In the genomic region with DNA sequence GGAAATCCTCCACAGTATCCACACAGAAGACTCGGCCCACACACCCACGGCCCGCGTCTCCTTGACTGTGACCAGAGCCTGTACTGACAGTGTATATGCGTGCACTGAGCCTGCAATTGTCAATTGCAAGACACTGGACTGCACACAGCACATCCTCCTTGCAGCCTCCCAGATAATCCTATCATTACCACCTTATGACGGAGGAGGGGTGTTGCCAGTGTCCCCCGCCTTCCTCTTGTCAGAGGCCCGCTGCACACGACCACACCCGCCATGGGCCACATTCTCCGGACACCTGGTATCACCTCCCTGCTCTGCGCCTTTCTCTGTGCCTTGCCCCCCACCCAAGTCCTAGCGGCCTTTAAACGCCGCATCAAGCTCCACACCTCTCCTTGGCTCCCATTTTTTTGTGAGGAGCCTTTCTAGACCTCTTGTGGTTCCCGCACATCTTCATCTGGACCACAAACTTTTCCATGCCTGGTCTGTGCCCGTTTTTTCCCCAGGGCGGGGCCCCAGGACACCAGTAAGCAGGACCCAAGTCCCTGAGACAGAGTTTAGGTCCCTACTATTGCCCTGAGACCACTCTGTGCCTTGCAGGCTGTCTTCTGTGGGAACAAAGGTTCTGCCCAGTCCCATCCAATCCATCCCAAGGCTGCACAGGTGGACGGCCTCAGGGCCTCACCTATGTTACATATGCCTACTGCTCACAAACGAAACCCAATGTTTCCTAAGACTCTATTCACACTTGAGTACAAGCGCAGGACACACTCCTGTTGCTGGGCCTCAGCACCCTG, we compare ENCODE assay signal across 11 mouse cellular contexts. TPM values are rescaled to one million over a fixed set of nuclear protein-coding genes. Genes with fewer than 3 reads are reported as not detected.
DNase-seq lines count a peak whose midpoint lies in the region; ATAC-seq and TF ChIP-seq lines count a peak whose summit lies in the region.
"Had no signal": no experiment of that assay in that cellular context is flagged by ENCODE, and none has a peak within 500 bp of the region (broad histone marks: within the 10 kb centered on the region; RNA-seq: fewer than 3 reads in every experiment).

No protein-coding gene starts in this region.

- no peak overlapping the region for H3K4me3 ChIP-seq in gastrocnemius, adult 2 months
- no peak overlapping the region for H3K4me3 ChIP-seq in MEL (ENCODE audit: control insufficient read depth in 1 of 2, insufficient read depth in 1 of 2, low read depth in 2 of 2, low read length in 2 of 2)
- H3K4me3 ChIP-seq in forebrain, postnatal 0 days (ENCODE audit: low read depth, low read length): no peak overlapping the region
- H3K4me3 ChIP-seq in liver, embryonic 15.5 days (replicated peaks): peak overlapping the region; percentile 70

- no peak for ATAC-seq in forebrain, postnatal 0 days
- ATAC-seq in liver, embryonic 15.5 days (ENCODE audit: insufficient read depth): peak; percentile 73

- WGBS in forebrain, postnatal 0 days: 88% methylated on average over 21 of the region's 21 CpGs
- WGBS in liver, embryonic 15.5 days (ENCODE audit: insufficient replicate concordance): 34% methylated on average over 21 of the region's 21 CpGs

- H3K4me2 ChIP-seq in forebrain, postnatal 0 days (ENCODE audit: low read depth): 0 out of 2 replicates have a peak overlapping the region, but pooled peaks have one; percentile 57
- H3K4me2 ChIP-seq in liver, embryonic 15.5 days: peak overlapping the region; percentile 97

- TF ChIP-seq RAD21 in MEL (IDR thresholded peaks at IDR 0.05; ENCODE audit: low read depth, low read length): no peak

- H3K4me1 ChIP-seq in MEL (ENCODE audit: control insufficient read depth in 1 of 2, insufficient read depth in 2 of 2, low read length in 2 of 2): peaks cover 3 to 30% of the 10 kb centered on the region in 2 experiments; a peak in 3 of 4 replicates
- peaks cover 14% of the 10 kb centered on the region for H3K4me1 ChIP-seq in forebrain, postnatal 0 days (ENCODE audit: insufficient read depth)
- H3K4me1 ChIP-seq in liver, embryonic 15.5 days (replicated peaks): peaks cover 96% of the 10 kb centered on the region

- TF ChIP-seq EP300 in MEL (IDR thresholded peaks at IDR 0.05; ENCODE audit: low read depth in 1 of 2, low read length in 2 of 2): peak; percentile 27 to 69; a peak in 3 of 4 replicates

- no peak for TF ChIP-seq POLR2A in MEL (IDR thresholded peaks at IDR 0.05; ENCODE audit: control insufficient read depth in 1 of 2, insufficient read depth in 1 of 2, low read depth in 1 of 2, low read length in 2 of 2, poor library complexity in 1 of 2)

- no peak for TF ChIP-seq CTCF in gastrocnemius, adult 2 months (IDR thresholded peaks at IDR 0.05)
- no peak for TF ChIP-seq CTCF in MEL (IDR thresholded peaks at IDR 0.05 in 2 of 3, conservative IDR thresholded peaks at IDR 0.05 in 1 of 3; ENCODE audit: control insufficient read depth in 1 of 3, insufficient read depth in 1 of 3, low read depth in 2 of 3, low read length in 3 of 3, poor library complexity in 1 of 3, severe bottlenecking in 1 of 3)
- no peak for TF ChIP-seq CTCF in forebrain, postnatal 0 days (IDR thresholded peaks at IDR 0.05; ENCODE audit: low read depth)

- DNase-seq in gastrocnemius, adult 2 months: peak; percentile 15
- DNase-seq in gastrocnemius, postnatal 4 days (ENCODE audit: low spot score in 2 of 2): no peak
- peak; percentile 67 for DNase-seq in MEL (ENCODE audit: low read depth, low spot score)
- no peak for DNase-seq in forebrain, postnatal 0 days
- DNase-seq in left cerebral cortex, postnatal 14 days (ENCODE audit: low spot score in 2 of 2): no peak
- no peak for DNase-seq in testis, postnatal 14 days (ENCODE audit: low spot score)
- DNase-seq in layer of hippocampus, adult 11-12 months (ENCODE audit: low spot score): no peak
- DNase-seq: cerebellum, adult 11 months; gastrocnemius, postnatal 25 days had no signal

- H3K27me3 ChIP-seq in MEL (ENCODE audit: control insufficient read depth in 1 of 2, insufficient read depth in 2 of 2, low read length in 2 of 2): no peaks in the 10 kb centered on the region
- H3K27me3 ChIP-seq in forebrain, postnatal 0 days (ENCODE audit: insufficient read depth, low read length): no peaks in the 10 kb centered on the region
- H3K27me3 ChIP-seq in liver, embryonic 15.5 days: peaks cover 26% of the 10 kb centered on the region

- H3K27ac ChIP-seq in gastrocnemius, adult 2 months: no peak overlapping the region
- H3K27ac ChIP-seq in MEL (ENCODE audit: control insufficient read depth, low read depth, low read length): no peak overlapping the region
- H3K27ac ChIP-seq in forebrain, postnatal 0 days (ENCODE audit: low read depth, low read length): no peak overlapping the region
- H3K27ac ChIP-seq in liver, embryonic 15.5 days (replicated peaks): peak overlapping the region; percentile 87

- H3K36me3 ChIP-seq in MEL (ENCODE audit: control insufficient read depth in 1 of 2, insufficient read depth in 2 of 2, low read length in 2 of 2): peaks cover 0 to 15% of the 10 kb centered on the region in 2 experiments; a peak in 2 of 4 replicates
- no peaks in the 10 kb centered on the region for H3K36me3 ChIP-seq in forebrain, postnatal 0 days (ENCODE audit: insufficient read depth)
- no peaks in the 10 kb centered on the region for H3K36me3 ChIP-seq in liver, embryonic 15.5 days (replicated peaks)

- H3K9me3 ChIP-seq in MEL (replicated peaks; ENCODE audit: insufficient read depth, low read length): no peaks in the 10 kb centered on the region
- no peaks in the 10 kb centered on the region for H3K9me3 ChIP-seq in forebrain, postnatal 0 days (ENCODE audit: low read length)
- no peaks in the 10 kb centered on the region for H3K9me3 ChIP-seq in liver, embryonic 15.5 days (replicated peaks)

- intact Hi-C loops in gastrocnemius, adult 2 months (cut with DNase I): loop anchor here (1.0 to 10.0 kb wide), 2 partner anchors 41 to 269 kb away; no protein-coding TSS in a partner anchor
- intact Hi-C loops in left cerebral cortex, postnatal 14 days (cut with DNase I): loop anchor here (2.0 kb wide), 1 partner anchor 63 kb away; no protein-coding TSS in a partner anchor

- peak overlapping the region; percentile 30; the same call in 1 of the 2 replicates for H3K9ac ChIP-seq in MEL (ENCODE audit: control insufficient read depth, low read depth, low read length, poor library complexity, severe bottlenecking)
- no peak overlapping the region for H3K9ac ChIP-seq in forebrain, postnatal 0 days
- peak overlapping the region; percentile 67 for H3K9ac ChIP-seq in liver, embryonic 15.5 days

- H3K79me2 ChIP-seq in MEL (ENCODE audit: control insufficient read depth, insufficient read depth, low read length, poor library complexity): no peaks in the 10 kb centered on the region; the same call in 1 of the 2 replicates

TF ChIP-seq in MEL, 35 proteins besides CTCF, POLR2A, EP300 and RAD21:
- TF ChIP-seq TAL1 (IDR thresholded peaks at IDR 0.05; ENCODE audit: low read length) (peak; percentile 25; the same call in 1 of the 2 replicates), USF2 (IDR thresholded peaks at IDR 0.05; ENCODE audit: borderline replicate concordance in 1 of 2, insufficient read depth in 1 of 2, low read depth in 1 of 2, low read length in 2 of 2) (no peak), TCF12 (IDR thresholded peaks at IDR 0.05; ENCODE audit: low read depth, low read length) (peak; percentile 60; the same call in 1 of the 2 replicates), HCFC1 (IDR thresholded peaks at IDR 0.05; ENCODE audit: low read depth, low read length) (no peak), ZNF384 (IDR thresholded peaks at IDR 0.05; ENCODE audit: low read depth, low read length) (no peak), GATA1 (IDR thresholded peaks at IDR 0.05; ENCODE audit: low read depth, low read length) (peak; percentile 46; the same call in 1 of the 2 replicates)
TF ChIP-seq in MEL: peak in this region for 3.

RNA-seq across cellular contexts. Expression of a gene that starts 44.6 kb away (rescaled TPM):
- total RNA-seq in gastrocnemius, adult 2 months (2021): 100 to 1,000 TPM; 201 to 262 TPM
- 100 to 1,000 TPM; 861 to 883 TPM for total RNA-seq in gastrocnemius, postnatal 4 days (2021)
- 1,328 and 1,871 TPM in 2 replicates for total RNA-seq in MEL (2012; rRNA removed)
- 1,000 to 10,000 TPM in 1 of 2 experiments, 100 to 1,000 TPM in 1; 899 to 1,784 TPM for polyA plus RNA-seq in MEL (2012; ENCODE audit: insufficient read depth in 1 of 2, insufficient read length in 2 of 2, low read depth in 1 of 2, low replicate concordance in 2 of 2, missing spikeins in 1 of 2)
- total RNA-seq in forebrain, postnatal 0 days (2014; rRNA removed): 2,455 and 2,516 TPM in 2 replicates
- polyA plus RNA-seq in forebrain, postnatal 0 days (2015; fragmentation: Nextera tagmentation; extraction: Ambion mirVana): 4,096 and 4,381 TPM in 2 replicates
- 559 and 587 TPM in 2 replicates for polyA plus RNA-seq in liver, embryonic 15.5 days (2015; fragmentation: Nextera tagmentation; extraction: Ambion mirVana)
- 1,000 to 10,000 TPM; 1,748 to 1,778 TPM for total RNA-seq in left cerebral cortex, postnatal 14 days (2021)

RNA-seq across cellular contexts. Expression of a gene that starts 57.6 kb away (rescaled TPM):
- under 1 TPM in 1 of 2 experiments, not detected in 1; 0.87 TPM for total RNA-seq in gastrocnemius, adult 2 months (2021)
- total RNA-seq in gastrocnemius, postnatal 4 days (2021): under 1 TPM; 0.52 to 0.98 TPM
- 0.29 and 0.62 TPM in 2 replicates for total RNA-seq in MEL (2012; rRNA removed)
- under 1 TPM in 1 of 2 experiments, not detected in 1; 0.61 TPM for polyA plus RNA-seq in MEL (2012; ENCODE audit: insufficient read depth in 1 of 2, insufficient read length in 2 of 2, low read depth in 1 of 2, low replicate concordance in 2 of 2, missing spikeins in 1 of 2)
- total RNA-seq in forebrain, postnatal 0 days (2014; rRNA removed): 0.29 TPM in 1 of 2 replicates, not detected in the other
- 1.9 and 2.0 TPM in 2 replicates for polyA plus RNA-seq in forebrain, postnatal 0 days (2015; fragmentation: Nextera tagmentation; extraction: Ambion mirVana)
- polyA plus RNA-seq in liver, embryonic 15.5 days (2015; fragmentation: Nextera tagmentation; extraction: Ambion mirVana): not detected in 2 replicates
- total RNA-seq in left cerebral cortex, postnatal 14 days (2021): under 1 TPM in 1 of 2 experiments, not detected in 1; 0.80 TPM
- polyA plus RNA-seq: large intestine, adult 2 months had no signal

Comparison
In these comparisons a context has a peak if more than half of its experiments do, and no peak if none do; other contexts are left out.
1. DNase-seq: peak in gastrocnemius, adult 2 months (single experiment) and MEL (single experiment); none in gastrocnemius, postnatal 4 days (0 of 2), forebrain, postnatal 0 days (single experiment), left cerebral cortex, postnatal 14 days (0 of 2), testis, postnatal 14 days (single experiment) and layer of hippocampus, adult 11-12 months (single experiment).